Mouse (Mus musculus) heart, adult 11 months (tissue): ENCODE measurements around the gene Clca4a.
"Not testable (repeated sequence)": the region's sequence is repeated elsewhere in the genome, so short reads cannot be mapped to it uniquely, and the experiment has no call there.

Experiments
- DNase-seq: peaks from one replicate; pipeline ENCODE4 v3.0.0; 2022

Gene Clca4a

GRCm38 (mm10) chr3:144974945-144975344, at the start of gene Clca4a:
TSS of gene Clca4a (minus strand) at chr3:144975045.
- no peak for DNase-seq

DNA sequence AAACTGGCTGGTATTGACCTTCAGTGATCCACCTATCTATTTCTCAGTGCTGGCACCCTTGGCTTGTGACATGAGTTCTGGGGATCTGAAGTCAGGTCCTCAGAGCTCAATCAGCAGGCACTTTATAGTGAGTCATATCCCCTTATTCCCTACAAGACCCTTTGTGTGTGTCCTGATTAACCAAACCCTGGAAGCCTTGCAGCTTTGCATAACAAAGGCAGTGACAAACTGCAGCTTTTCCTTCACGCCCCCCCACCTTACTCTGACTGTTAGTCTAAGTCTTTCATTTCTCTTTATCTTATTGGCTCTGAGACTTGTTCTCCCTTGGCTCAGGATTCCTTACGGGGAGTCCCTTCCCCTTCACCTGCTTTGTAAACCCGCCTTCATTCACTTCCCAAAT, 43.0 kb upstream of the Clca4a start:
- DNase-seq = no peak

DNA sequence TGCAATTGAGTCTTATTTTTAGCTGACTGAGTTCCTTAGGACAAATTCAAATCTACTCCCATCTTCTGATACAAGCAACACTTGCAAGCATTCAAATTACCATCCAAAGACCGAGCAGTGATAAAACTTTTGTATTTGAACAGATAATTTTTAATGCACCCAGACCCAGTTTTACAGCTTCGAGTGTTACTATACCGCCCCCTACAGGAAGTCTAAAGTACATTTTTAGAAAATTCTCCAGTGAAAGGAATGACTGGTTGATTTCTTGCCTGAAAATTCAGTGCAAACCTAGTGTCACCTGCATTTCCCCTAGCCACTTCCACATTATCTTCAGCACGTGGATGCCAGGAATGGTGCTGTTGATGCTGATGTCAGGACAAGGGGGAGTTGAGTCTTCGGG, 29.6 kb upstream of the Clca4a start:
- no peak for DNase-seq

- no peak for DNase-seq
Measured at GRCm38 (mm10) chr3:145000912-145001311, 26.1 kb upstream of the Clca4a start.

GRCm38 (mm10) chr3:144993055-144993454, 18.2 kb upstream of the Clca4a start:
- no peak for DNase-seq

DNA sequence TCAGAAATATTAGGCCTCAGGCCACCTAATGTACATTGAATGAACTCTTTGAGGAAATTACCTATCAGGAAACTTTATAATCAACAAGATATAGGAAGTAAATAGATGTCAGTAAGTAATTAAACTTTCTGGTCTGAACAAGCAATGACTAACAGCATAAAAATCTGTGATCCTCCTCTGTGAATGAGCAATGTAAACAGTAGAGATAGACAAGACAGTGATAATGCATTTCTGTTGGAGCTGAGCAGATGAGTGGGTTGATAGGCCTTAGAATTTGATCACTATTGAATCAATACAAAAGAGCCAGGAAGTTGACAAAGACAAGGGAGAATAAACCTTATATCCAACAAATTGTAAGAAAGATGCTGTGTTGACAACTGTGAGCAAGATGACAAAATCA, 17.8 kb upstream of the Clca4a start:
- no peak for DNase-seq

DNA sequence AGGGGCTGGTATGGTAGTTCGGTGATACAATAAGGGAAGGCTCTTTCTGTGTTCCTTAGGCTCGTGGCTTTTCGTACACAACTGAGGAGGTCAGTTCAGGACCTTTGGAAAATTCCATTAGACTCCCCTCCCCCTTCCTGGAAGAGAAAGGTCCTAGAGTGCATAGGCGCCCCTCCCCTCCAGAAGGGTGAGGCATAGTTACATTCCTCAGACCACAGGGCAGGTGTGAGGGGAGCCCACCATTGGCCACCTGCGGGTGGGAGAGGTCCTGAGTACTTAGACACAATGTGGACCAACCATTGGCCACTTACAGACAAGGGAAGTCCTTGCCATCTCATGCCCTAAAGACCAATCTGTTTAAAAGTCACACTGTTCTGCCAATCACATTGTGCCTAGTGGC, 11.0 kb upstream of the Clca4a start:
- no peak for DNase-seq

GRCm38 (mm10) chr3:144980551-144980950, 5.7 kb upstream of the Clca4a start:
- DNase-seq = no peak

DNA sequence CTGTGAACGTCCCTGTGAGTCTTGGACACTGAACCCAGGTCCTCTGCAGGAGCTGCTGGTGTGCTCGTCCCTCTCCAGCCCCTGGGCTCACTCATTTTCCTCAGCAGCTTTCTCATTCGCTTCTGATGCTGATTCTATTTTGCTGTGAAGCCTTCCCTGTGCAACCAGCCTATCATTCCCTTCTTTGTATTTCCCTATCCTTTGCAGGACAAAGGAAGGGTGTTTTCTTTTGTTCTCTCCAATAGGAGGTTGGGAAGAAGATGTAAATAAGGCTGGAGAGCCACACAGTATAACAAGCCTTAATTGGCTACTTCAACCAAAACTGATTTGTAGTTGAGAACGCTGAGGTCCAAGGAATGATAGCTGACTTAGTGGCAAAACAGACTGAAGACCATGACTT, 2.8 kb upstream of the Clca4a start:
- no peak for DNase-seq

DNA sequence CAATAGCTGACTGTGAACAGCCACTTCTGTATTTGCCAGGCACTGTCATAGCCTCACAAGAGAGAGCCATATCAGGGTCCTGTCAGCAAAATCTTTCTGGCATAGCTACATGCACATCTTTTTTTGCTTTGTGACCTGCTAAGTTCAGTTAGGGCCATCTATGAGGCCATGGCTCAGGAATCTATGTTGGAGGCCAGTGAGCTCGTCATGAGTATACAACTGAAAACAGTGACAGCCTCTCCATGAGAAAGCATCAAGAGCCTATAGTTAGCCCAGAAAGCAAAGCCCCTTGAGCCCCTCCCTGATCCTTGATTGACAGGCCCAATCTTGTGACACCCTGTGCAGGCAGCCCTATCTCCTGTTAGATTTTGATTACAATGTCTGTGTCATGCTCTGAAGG, 1.2 kb upstream of the Clca4a start:
- no peak for DNase-seq

DNA sequence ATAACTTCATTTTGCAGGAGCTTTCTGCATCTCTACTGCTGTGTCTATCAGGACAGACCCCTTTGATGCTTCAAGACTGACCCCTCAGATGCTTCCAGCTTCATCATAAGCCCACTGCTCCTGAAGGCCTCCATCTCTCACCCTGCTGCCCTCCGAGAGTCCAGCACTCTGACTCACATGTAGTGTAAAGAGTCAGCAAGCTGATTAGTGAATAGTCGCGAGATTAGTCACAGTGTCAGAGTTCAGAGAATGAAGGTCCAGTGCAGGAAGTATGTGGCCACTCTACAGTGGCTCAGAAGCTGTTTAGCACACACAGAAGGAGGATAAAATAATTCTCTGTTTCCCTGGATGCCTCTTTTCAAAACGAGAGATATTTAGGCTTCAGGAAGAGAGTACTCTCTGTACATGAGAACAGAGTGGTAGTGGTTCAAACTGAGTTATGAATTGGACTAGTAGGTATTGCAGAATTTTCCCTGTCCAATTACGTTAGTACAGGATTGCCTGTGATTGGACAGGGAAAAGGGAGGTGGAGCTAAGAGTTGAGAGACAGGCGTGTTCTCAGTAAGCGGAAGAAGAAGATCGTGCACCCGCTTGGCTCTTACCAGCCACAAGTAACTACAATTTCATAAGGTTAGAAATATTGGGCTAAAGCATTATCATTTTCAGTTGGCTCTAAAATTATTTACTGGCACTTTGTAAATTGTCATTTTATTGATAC, 3.1 kb downstream of the Clca4a start:
- no peak for DNase-seq

GRCm38 (mm10) chr3:144969755-144970154, 5.1 kb downstream of the Clca4a start:
- no peak for DNase-seq

DNA sequence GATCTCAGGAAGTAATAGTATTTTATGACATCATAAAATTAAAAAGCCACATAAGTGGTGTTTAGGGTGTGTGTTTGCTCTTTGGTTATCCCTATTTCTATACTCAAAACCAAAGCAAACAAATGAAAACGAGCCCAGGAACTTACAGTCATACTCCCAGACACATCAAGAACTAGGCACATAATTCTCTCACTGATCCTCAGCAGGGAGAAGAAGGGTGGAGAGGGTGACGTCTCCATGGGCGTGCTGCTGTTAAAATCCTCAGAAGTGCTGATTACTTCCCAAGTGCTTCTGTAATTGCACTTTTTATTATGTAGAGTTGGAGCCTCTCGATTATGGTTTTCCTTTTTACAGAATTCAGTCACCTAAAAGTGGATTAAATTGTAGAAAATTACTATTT, 8.8 kb downstream of the Clca4a start:
- DNase-seq = no peak

DNA sequence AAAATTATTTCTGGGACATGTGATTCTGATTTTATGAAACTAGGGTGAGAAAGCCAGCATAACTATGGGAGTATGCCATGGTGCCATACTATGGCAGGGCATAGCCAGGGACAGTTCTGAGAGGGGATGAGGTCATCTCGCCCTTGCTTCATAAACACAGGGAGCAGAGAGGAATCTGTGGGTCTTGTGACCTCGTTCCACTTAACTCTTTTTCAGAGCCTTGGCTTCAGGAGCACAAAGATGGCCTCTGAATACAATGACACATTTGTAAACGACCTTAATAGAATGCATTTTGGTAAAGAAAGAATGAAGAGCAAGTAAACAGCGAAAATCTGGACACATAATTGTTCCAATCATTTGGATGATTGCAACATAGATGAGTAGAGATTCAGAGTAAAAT, 24.0 kb downstream of the Clca4a start:
- no peak for DNase-seq

DNA sequence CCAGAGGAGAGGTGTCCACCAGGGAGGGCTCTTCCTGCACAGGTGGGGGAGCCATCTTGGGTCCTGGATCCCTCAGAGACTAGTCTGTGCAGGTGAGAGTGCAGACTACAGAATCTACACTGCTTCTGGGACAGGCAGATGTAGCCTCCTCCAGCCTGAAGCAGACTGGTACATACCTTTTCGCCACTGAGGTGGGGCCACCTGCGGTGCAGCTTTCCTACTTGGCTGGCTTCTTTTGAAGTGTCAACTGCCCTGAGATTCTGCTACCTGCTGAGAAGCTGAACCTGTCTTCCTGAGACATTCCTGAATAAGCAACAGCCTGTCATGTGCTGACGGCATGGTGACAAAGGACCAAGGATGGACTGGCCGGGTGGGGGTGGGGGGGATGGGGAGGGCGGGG, 27.5 kb downstream of the Clca4a start:
- not testable (repeated sequence) for DNase-seq

DNA sequence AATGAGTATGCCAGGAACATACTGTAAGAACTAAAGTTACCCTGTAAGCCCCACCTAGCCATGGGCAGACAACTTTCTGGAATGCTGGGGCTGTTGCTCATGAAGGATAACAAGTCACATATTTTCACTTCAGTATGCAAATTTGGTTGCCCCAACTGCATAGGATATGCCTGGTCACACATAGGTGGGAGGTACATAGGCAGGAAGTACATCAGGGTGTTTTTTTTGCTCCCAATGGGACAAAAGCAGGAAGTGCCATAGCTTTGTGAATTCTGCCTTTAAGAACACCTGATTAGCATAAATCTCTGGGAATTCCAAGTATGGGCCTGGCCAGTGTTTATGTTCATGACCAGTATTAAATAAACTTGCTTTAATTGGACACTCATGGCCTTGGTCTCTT, 41.2 kb downstream of the Clca4a start:
- DNase-seq = not testable (repeated sequence)

DNA sequence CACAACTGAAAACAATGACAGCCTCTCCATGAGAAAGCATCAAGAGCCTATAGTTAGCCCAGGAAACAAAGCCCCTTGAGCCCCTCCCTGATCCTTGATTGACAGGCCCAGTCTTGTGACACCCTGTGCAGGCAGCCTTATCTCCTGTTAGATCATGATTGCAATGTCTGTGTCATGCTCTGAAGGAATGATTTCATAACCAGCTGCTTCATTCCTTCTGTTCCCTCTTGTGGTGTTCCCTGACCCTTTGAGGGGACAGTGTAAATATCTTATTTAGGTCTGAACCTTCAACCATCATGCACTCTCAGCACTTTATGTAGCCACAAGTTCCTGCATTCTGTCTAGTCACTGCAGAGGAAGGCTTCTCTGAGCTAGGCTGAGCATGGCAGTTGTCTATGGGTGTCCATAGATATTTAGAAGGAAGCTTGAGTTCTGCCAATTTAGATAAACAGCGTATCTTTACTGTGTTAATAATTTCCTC, 41.8 kb downstream of the Clca4a start:
- DNase-seq = peak; percentile 91

- DNase-seq = no peak
Measured at GRCm38 (mm10) chr3:144932335-144932734, 42.5 kb downstream of the Clca4a start, which contains the start of gene Clca4b. TSS of gene Clca4b (minus strand) at chr3:144932529.

- DNase-seq = no peak
Measured at GRCm38 (mm10) chr3:144914014-144914413, 60.8 kb downstream of the Clca4a start.
